Mouse (Mus musculus) intestine, postnatal 0 days (tissue): Measurements from ENCODE around the gene Ermp1. TPM values are rescaled to one million over a fixed set of nuclear protein-coding genes. Genes with fewer than 3 reads are reported as not detected.
A peak's percentile ranks its signal among the peaks of the same experiment; 100 is the strongest.

Experiments
- ATAC-seq: fragments of 200-750 bp; cut with Nextera tagmentation; 2 replicates; pipeline ENCODE4 v1.8.0; 2017; ENCODE audit warnings: mild to moderate bottlenecking, moderate TSS enrichment, moderate library complexity
- H3K27ac ChIP-seq: fragments of 300-500 bp; sonication (generic); 2 replicates; pipeline ENCODE4 v1.5.1; 2014; ENCODE audit warnings: mild to moderate bottlenecking, low read depth, low read length, moderate library complexity
- H3K27me3 ChIP-seq: fragments of 300-500 bp; sonication (generic); replicated peaks from 2 replicates; pipeline ENCODE4 v1.6.1; 2014; ENCODE audit warnings: low read length, mixed read lengths; ENCODE audit not compliant: control insufficient read depth, insufficient read depth
- H3K36me3 ChIP-seq: fragments of 300-500 bp; sonication (generic); 2 replicates; pipeline ENCODE4 v1.6.1; 2014; ENCODE audit warnings: mild to moderate bottlenecking, moderate library complexity; ENCODE audit not compliant: control insufficient read depth, insufficient read depth
- H3K4me1 ChIP-seq: fragments of 300-500 bp; sonication (generic); replicated peaks from 2 replicates; pipeline ENCODE4 v1.6.1; 2014; ENCODE audit warnings: antibody characterized with exemption, low read length, mixed read lengths; ENCODE audit not compliant: control insufficient read depth, insufficient read depth
- H3K4me2 ChIP-seq: fragments of 300-500 bp; sonication (generic); replicated peaks from 2 replicates; pipeline ENCODE4 v1.6.1; 2014; ENCODE audit warnings: low read depth, mild to moderate bottlenecking, moderate library complexity
- H3K4me3 ChIP-seq: fragments of 300-500 bp; sonication (generic); 2 replicates; pipeline ENCODE4 v1.5.1; 2014; ENCODE audit warnings: low read depth, low read length
- H3K9ac ChIP-seq: fragments of 300-500 bp; sonication (generic); 2 replicates; pipeline ENCODE4 v1.6.1; 2014; ENCODE audit warnings: mild to moderate bottlenecking, low read depth, low read length
- H3K9me3 ChIP-seq: fragments of 300-500 bp; sonication (generic); 2 replicates; pipeline ENCODE4 v1.6.1; 2016; ENCODE audit warnings: mixed run types; ENCODE audit not compliant: control insufficient read depth
- CTCF ChIP-seq: sonication (generic); IDR thresholded peaks from 2 replicates; pipeline ENCODE4 v1.5.1; 2016; ENCODE audit warnings: low read depth, mild to moderate bottlenecking, control low read depth, antibody characterized with exemption, moderate library complexity
- WGBS: fragments of 180-500 bp; shearing (Covaris S2); extraction: QIAGEN DNeasy Blood & Tissue Kit; methylation state at CpG from one replicate; pipeline ENCODE4 v1.1.7; 2014; 5-methylcytosine and 5-hydroxymethylcytosine counted together
- polyA plus RNA-seq: library from polyadenylated mRNA; unstranded; fragments of >200 nt; fragmentation: Nextera tagmentation; extraction: Ambion mirVana; gene quantifications from 2 replicates; pipeline ENCODE4 v1.2.1, GENCODE M21; 2015

The Ermp1 gene
- polyA plus RNA-seq, 1 experiment from 2014 or later, result 8.3 TPM

DNA sequence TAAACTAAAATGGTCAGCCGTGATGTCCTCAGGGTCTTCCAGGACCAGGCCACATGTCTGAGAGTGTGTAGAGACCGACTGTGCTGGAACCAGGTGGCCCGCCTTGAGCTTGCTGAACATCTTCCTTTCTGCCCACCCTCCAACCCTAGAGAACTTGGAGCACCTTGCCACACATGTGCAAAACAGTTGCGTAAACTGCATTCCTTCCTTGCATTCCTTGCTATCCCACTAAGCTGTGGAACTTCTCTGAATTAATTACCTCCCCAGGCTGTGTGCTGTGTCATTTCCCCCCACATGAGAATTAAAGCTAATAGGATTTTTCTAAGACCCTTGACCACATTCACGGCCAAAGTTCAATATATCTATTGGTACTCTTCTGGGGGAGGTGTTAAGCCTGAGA is 8.4 kb upstream of the Ermp1 start:
- no peak overlapping the region for H3K27ac ChIP-seq
- H3K9ac ChIP-seq, result no peak overlapping the region
- no peaks in the 10 kb centered on the region for H3K36me3 ChIP-seq
- no peaks in the 10 kb centered on the region for H3K9me3 ChIP-seq
- 68% methylated on average over 5 of the region's 5 CpGs for WGBS
- no peaks in the 10 kb centered on the region for H3K4me1 ChIP-seq
- H3K4me2 ChIP-seq, result no peak overlapping the region
- no peak overlapping the region for H3K4me3 ChIP-seq
- no peak for ATAC-seq
- H3K27me3 ChIP-seq, result no peaks in the 10 kb centered on the region
- no peak for TF ChIP-seq CTCF

GRCm38 (mm10) chr19:29656029-29656428 is 7.8 kb upstream of the Ermp1 start:
- TF ChIP-seq CTCF, result no peak
- WGBS, result 88% methylated on average over 4 of the region's 4 CpGs
- no peak overlapping the region for H3K27ac ChIP-seq
- H3K4me1 ChIP-seq, result no peaks in the 10 kb centered on the region
- no peak overlapping the region for H3K4me3 ChIP-seq
- ATAC-seq, result no peak
- H3K36me3 ChIP-seq, result no peaks in the 10 kb centered on the region
- no peaks in the 10 kb centered on the region for H3K9me3 ChIP-seq
- no peak overlapping the region for H3K4me2 ChIP-seq
- H3K27me3 ChIP-seq, result no peaks in the 10 kb centered on the region
- no peak overlapping the region for H3K9ac ChIP-seq

DNA sequence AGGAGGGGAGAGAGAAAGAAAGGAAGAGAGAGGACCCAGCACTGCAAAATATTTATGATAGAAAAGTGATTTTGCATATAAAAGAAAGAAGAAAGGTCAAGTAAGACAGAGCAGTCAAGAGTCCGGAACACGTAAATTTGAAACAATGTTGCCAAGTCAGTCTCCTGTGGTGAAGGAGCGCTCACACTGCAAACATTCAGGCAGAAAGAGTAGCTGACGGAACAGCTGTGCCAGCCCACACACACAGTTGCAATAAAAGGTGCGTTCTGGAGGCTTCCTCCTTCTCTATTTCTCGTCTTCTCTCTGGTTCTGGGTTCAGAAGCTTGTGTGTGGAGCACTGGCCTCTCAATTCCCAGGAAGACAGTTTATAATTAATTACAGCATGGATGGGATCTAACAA is 6.9 kb upstream of the Ermp1 start:
- WGBS, result 63% methylated on average over 6 of the region's 6 CpGs
- Histone ChIP-seq H3K4me3 (no peak overlapping the region), H3K4me1 (no peaks in the 10 kb centered on the region)

GRCm38 (mm10) chr19:29653768-29654265 is 5.6 kb upstream of the Ermp1 start:
- H3K4me2 ChIP-seq, result no peak overlapping the region
- H3K4me1 ChIP-seq, result no peaks in the 10 kb centered on the region
- WGBS, result 91% methylated on average over 9 of the region's 9 CpGs
- H3K27ac ChIP-seq, result no peak overlapping the region
- no peaks in the 10 kb centered on the region for H3K27me3 ChIP-seq
- TF ChIP-seq CTCF, result no peak
- no peaks in the 10 kb centered on the region for H3K9me3 ChIP-seq
- H3K9ac ChIP-seq, result no peak overlapping the region
- H3K4me3 ChIP-seq, result no peak overlapping the region
- ATAC-seq, result no peak
- no peaks in the 10 kb centered on the region for H3K36me3 ChIP-seq

More for the DNA sequence above, 6.9 kb upstream of the Ermp1 start:
- Histone ChIP-seq H3K9ac (no peak overlapping the region), H3K4me2 (no peak overlapping the region), H3K9me3 (no peaks in the 10 kb centered on the region), H3K27me3 (no peaks in the 10 kb centered on the region), H3K27ac (no peak overlapping the region), H3K36me3 (no peaks in the 10 kb centered on the region)
- no peak for ATAC-seq
- TF ChIP-seq CTCF, result no peak

DNA sequence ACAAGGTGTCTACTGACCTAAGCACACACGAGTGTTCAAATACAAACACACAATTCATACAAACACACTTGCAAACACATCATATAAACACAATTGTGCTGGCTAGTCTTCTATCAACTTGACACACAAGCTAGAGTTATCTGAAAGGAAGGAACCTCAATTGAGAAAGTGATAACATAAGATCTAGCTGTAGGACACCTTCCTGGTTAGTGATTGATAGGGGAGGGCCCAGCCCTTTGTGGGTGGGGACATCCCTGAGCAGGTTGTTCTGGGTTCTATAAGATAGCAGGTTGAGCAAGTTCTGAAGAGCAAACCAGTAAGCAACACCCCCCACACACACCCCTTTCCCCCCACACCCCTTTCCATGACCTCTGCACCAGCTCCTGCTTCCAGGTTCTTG is 1.5 kb upstream of the Ermp1 start:
- H3K27ac ChIP-seq, result no peak overlapping the region
- H3K4me3 ChIP-seq, result no peak overlapping the region
- peaks cover 4% of the 10 kb centered on the region; the same call in 1 of the 2 replicates for H3K36me3 ChIP-seq
- H3K9me3 ChIP-seq, result no peaks in the 10 kb centered on the region
- H3K9ac ChIP-seq, result no peak overlapping the region
- H3K27me3 ChIP-seq, result no peaks in the 10 kb centered on the region
- no peak for TF ChIP-seq CTCF
- no peaks in the 10 kb centered on the region for H3K4me1 ChIP-seq
- no peak for ATAC-seq
- H3K4me2 ChIP-seq, result no peak overlapping the region
- 78% methylated on average over 1 of the region's 1 CpGs for WGBS

DNA sequence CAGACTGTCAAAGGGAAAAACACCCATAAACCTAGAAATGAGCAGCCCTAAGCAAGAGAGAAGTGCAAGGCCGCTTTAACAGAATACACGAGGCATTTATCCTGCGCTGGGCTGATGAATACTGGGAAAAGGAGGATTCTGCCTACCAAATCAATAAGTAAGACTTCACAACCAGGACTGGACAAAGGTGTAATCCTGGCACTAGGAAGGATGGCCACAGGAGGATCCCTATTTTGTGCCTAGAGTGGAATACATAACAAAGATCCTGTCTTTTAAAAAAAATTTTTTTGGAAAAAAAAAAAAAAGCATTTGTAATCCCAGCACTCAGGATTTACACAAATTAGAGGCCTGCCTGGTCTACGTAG is 317 bp upstream of the Ermp1 start:
- 41% methylated on average over 4 of the region's 4 CpGs for WGBS
- Histone ChIP-seq H3K27ac (no peak overlapping the region), H3K9ac (no peak overlapping the region), H3K4me1 (no peaks in the 10 kb centered on the region), H3K9me3 (no peaks in the 10 kb centered on the region), H3K4me2 (peak overlapping the region; percentile 75), H3K27me3 (no peaks in the 10 kb centered on the region), H3K4me3 (peak overlapping the region; percentile 97), H3K36me3 (peaks cover 5% of the 10 kb centered on the region; the same call in 1 of the 2 replicates)
- no peak for ATAC-seq
- TF ChIP-seq CTCF, result no peak

GRCm38 (mm10) chr19:29644747-29645146 is 3.5 kb downstream of the Ermp1 start:
- WGBS, result 96% methylated on average over 6 of the region's 6 CpGs
- TF ChIP-seq CTCF, result peak; percentile 44
- no peak overlapping the region for H3K27ac ChIP-seq
- H3K4me1 ChIP-seq, result 0 out of 2 replicates have a peak, but pooled peaks cover 3% of the 10 kb centered on the region
- no peaks in the 10 kb centered on the region for H3K9me3 ChIP-seq
- H3K27me3 ChIP-seq, result no peaks in the 10 kb centered on the region
- H3K4me2 ChIP-seq, result no peak overlapping the region
- no peak for ATAC-seq
- no peak overlapping the region for H3K9ac ChIP-seq
- H3K36me3 ChIP-seq, result peaks cover 5% of the 10 kb centered on the region; the same call in 1 of the 2 replicates
- no peak overlapping the region for H3K4me3 ChIP-seq
